Mouse (Mus musculus) E14TG2a.4 (cell line): ENCODE measurements around the gene Tm7sf2.

Experiments
- CTCF ChIP-seq: conservative IDR thresholded peaks from 2 replicates; pipeline ENCODE4 v1.5.1; 2014; ENCODE audit warnings: low read length
- NANOG ChIP-seq: IDR thresholded peaks from 2 replicates; pipeline ENCODE4 v1.6.1; 2014; ENCODE audit warnings: borderline replicate concordance, low read length, mixed read lengths
- POU5F1 ChIP-seq: IDR thresholded peaks from 2 replicates; pipeline ENCODE4 v1.6.1; 2014; ENCODE audit warnings: low read length, borderline replicate concordance

GRCm38 (mm10) chr19:6048681-6049410 is 19.3 kb downstream of the Tm7sf2 start:
- no peak for TF ChIP-seq CTCF
- TF ChIP-seq NANOG: no peak
- no peak for TF ChIP-seq POU5F1
